Mouse (Mus musculus): Measurements from ENCODE around the gene Srf. TPM values are rescaled to one million over a fixed set of nuclear protein-coding genes. Genes with fewer than 3 reads are reported as not detected.

The Srf gene
- polyA plus RNA-seq, 1 experiment from 2014 or later = 6.5 TPM

- Histone ChIP-seq H3K4me2 (ENCODE audit: low read depth, low read length) (no peak overlapping the region), H3K36me3 (ENCODE audit: control insufficient read depth, insufficient read depth, low read length) (peaks cover 16% of the 10 kb centered on the region), H3K4me1 (replicated peaks; ENCODE audit: control insufficient read depth, insufficient read depth, low read length) (peaks cover 7% of the 10 kb centered on the region), H3K9me3 (ENCODE audit: control insufficient read depth, low read length) (no peaks in the 10 kb centered on the region), H3K27me3 (ENCODE audit: control insufficient read depth, insufficient read depth, low read depth, low read length) (no peaks in the 10 kb centered on the region), H3K27ac (ENCODE audit: low read length) (peak overlapping the region; percentile 40), H3K4me3 (ENCODE audit: low read length) (no peak overlapping the region), H3K9ac (ENCODE audit: low read length) (no peak overlapping the region)
- ATAC-seq (ENCODE audit: low read depth) = peak; percentile 53
- WGBS = 79% methylated on average over 4 of the region's 4 CpGs
These were observed 37.1 kb upstream of the Srf start for GRCm38 (mm10) chr17:46593124-46593523.

GRCm38 (mm10) chr17:46591406-46591805 lies 35.4 kb upstream of the Srf start:
- Histone ChIP-seq H3K4me3 (ENCODE audit: low read length) (no peak overlapping the region), H3K27me3 (ENCODE audit: control insufficient read depth, insufficient read depth, low read depth, low read length) (no peaks in the 10 kb centered on the region), H3K27ac (ENCODE audit: low read length) (peak overlapping the region; percentile 5; the same call in 1 of the 2 replicates), H3K36me3 (ENCODE audit: control insufficient read depth, insufficient read depth, low read length) (peaks cover 14% of the 10 kb centered on the region; the same call in 1 of the 2 replicates), H3K4me1 (replicated peaks; ENCODE audit: control insufficient read depth, insufficient read depth, low read length) (peaks cover 7% of the 10 kb centered on the region), H3K9me3 (ENCODE audit: control insufficient read depth, low read length) (no peaks in the 10 kb centered on the region), H3K9ac (ENCODE audit: low read length) (no peak overlapping the region), H3K4me2 (ENCODE audit: low read depth, low read length) (no peak overlapping the region)
- peak; percentile 44; the same call in 1 of the 2 replicates for ATAC-seq (ENCODE audit: low read depth)
- WGBS = 50% methylated on average over 19 of the region's 19 CpGs

- peaks cover 22% of the 10 kb centered on the region; the same call in 1 of the 2 replicates for H3K36me3 ChIP-seq (ENCODE audit: control insufficient read depth, insufficient read depth, low read length)
- no peaks in the 10 kb centered on the region for H3K27me3 ChIP-seq (ENCODE audit: control insufficient read depth, insufficient read depth, low read depth, low read length)
- H3K4me1 ChIP-seq (replicated peaks; ENCODE audit: control insufficient read depth, insufficient read depth, low read length) = peaks cover 7% of the 10 kb centered on the region
- H3K27ac ChIP-seq (ENCODE audit: low read length) = 0 out of 2 replicates have a peak overlapping the region, but pooled peaks have one; percentile 15
- H3K4me3 ChIP-seq (ENCODE audit: low read length) = no peak overlapping the region
- no peak overlapping the region for H3K4me2 ChIP-seq (ENCODE audit: low read depth, low read length)
- no peaks in the 10 kb centered on the region for H3K9me3 ChIP-seq (ENCODE audit: control insufficient read depth, low read length)
- WGBS = 63% methylated on average over 7 of the region's 7 CpGs
- H3K9ac ChIP-seq (ENCODE audit: low read length) = no peak overlapping the region
- ATAC-seq (ENCODE audit: low read depth) = no peak
These were observed 34.5 kb upstream of the Srf start for GRCm38 (mm10) chr17:46590439-46590838.

- H3K4me1 ChIP-seq (replicated peaks; ENCODE audit: control insufficient read depth, insufficient read depth, low read length) = peaks cover 7% of the 10 kb centered on the region
- H3K4me3 ChIP-seq (ENCODE audit: low read length) = no peak overlapping the region
- no peaks in the 10 kb centered on the region for H3K9me3 ChIP-seq (ENCODE audit: control insufficient read depth, low read length)
- 0 out of 2 replicates have a peak overlapping the region, but pooled peaks have one; percentile 15 for H3K27ac ChIP-seq (ENCODE audit: low read length)
- H3K4me2 ChIP-seq (ENCODE audit: low read depth, low read length) = no peak overlapping the region
- H3K9ac ChIP-seq (ENCODE audit: low read length) = no peak overlapping the region
- ATAC-seq (ENCODE audit: low read depth) = no peak
- no peaks in the 10 kb centered on the region for H3K27me3 ChIP-seq (ENCODE audit: control insufficient read depth, insufficient read depth, low read depth, low read length)
- peaks cover 24% of the 10 kb centered on the region for H3K36me3 ChIP-seq (ENCODE audit: control insufficient read depth, insufficient read depth, low read length)
- 86% methylated on average over 16 of the region's 16 CpGs for WGBS
These were observed 33.8 kb upstream of the Srf start for GRCm38 (mm10) chr17:46589635-46590314.

GRCm38 (mm10) chr17:46588913-46589312 lies 32.9 kb upstream of the Srf start:
- H3K9me3 ChIP-seq (ENCODE audit: control insufficient read depth, low read length) = no peaks in the 10 kb centered on the region
- H3K36me3 ChIP-seq (ENCODE audit: control insufficient read depth, insufficient read depth, low read length) = peaks cover 28% of the 10 kb centered on the region
- no peak overlapping the region for H3K4me3 ChIP-seq (ENCODE audit: low read length)
- ATAC-seq (ENCODE audit: low read depth) = no peak
- no peak overlapping the region for H3K4me2 ChIP-seq (ENCODE audit: low read depth, low read length)
- WGBS = 92% methylated on average over 6 of the region's 6 CpGs
- H3K9ac ChIP-seq (ENCODE audit: low read length) = no peak overlapping the region
- H3K27me3 ChIP-seq (ENCODE audit: control insufficient read depth, insufficient read depth, low read depth, low read length) = no peaks in the 10 kb centered on the region
- H3K27ac ChIP-seq (ENCODE audit: low read length) = no peak overlapping the region
- H3K4me1 ChIP-seq (replicated peaks; ENCODE audit: control insufficient read depth, insufficient read depth, low read length) = peaks cover 7% of the 10 kb centered on the region

GRCm38 (mm10) chr17:46588173-46588572 lies 32.2 kb upstream of the Srf start:
- no peaks in the 10 kb centered on the region for H3K9me3 ChIP-seq (ENCODE audit: control insufficient read depth, low read length)
- 79% methylated on average over 9 of the region's 9 CpGs for WGBS
- H3K27ac ChIP-seq (ENCODE audit: low read length) = no peak overlapping the region
- H3K9ac ChIP-seq (ENCODE audit: low read length) = no peak overlapping the region
- H3K27me3 ChIP-seq (ENCODE audit: control insufficient read depth, insufficient read depth, low read depth, low read length) = no peaks in the 10 kb centered on the region
- no peak overlapping the region for H3K4me2 ChIP-seq (ENCODE audit: low read depth, low read length)
- H3K36me3 ChIP-seq (ENCODE audit: control insufficient read depth, insufficient read depth, low read length) = peaks cover 28% of the 10 kb centered on the region
- no peak for ATAC-seq (ENCODE audit: low read depth)
- peaks cover 7% of the 10 kb centered on the region for H3K4me1 ChIP-seq (replicated peaks; ENCODE audit: control insufficient read depth, insufficient read depth, low read length)
- no peak overlapping the region for H3K4me3 ChIP-seq (ENCODE audit: low read length)

- peaks cover 39% of the 10 kb centered on the region for H3K36me3 ChIP-seq (ENCODE audit: control insufficient read depth, insufficient read depth, low read length)
- H3K4me1 ChIP-seq (replicated peaks; ENCODE audit: control insufficient read depth, insufficient read depth, low read length) = no peaks in the 10 kb centered on the region
- 89% methylated on average over 8 of the region's 8 CpGs for WGBS
- no peak overlapping the region for H3K4me3 ChIP-seq (ENCODE audit: low read length)
- no peaks in the 10 kb centered on the region for H3K27me3 ChIP-seq (ENCODE audit: control insufficient read depth, insufficient read depth, low read depth, low read length)
- H3K4me2 ChIP-seq (ENCODE audit: low read depth, low read length) = no peak overlapping the region
- H3K9me3 ChIP-seq (ENCODE audit: control insufficient read depth, low read length) = no peaks in the 10 kb centered on the region
- ATAC-seq (ENCODE audit: low read depth) = no peak
- H3K27ac ChIP-seq (ENCODE audit: low read length) = no peak overlapping the region
- H3K9ac ChIP-seq (ENCODE audit: low read length) = no peak overlapping the region
These were observed 30.4 kb upstream of the Srf start for GRCm38 (mm10) chr17:46586327-46586726.

- no peaks in the 10 kb centered on the region for H3K27me3 ChIP-seq (ENCODE audit: control insufficient read depth, insufficient read depth, low read depth, low read length)
- no peaks in the 10 kb centered on the region for H3K4me1 ChIP-seq (replicated peaks; ENCODE audit: control insufficient read depth, insufficient read depth, low read length)
- no peak overlapping the region for H3K4me3 ChIP-seq (ENCODE audit: low read length)
- peak; percentile 56; the same call in 1 of the 2 replicates for ATAC-seq (ENCODE audit: low read depth)
- H3K9me3 ChIP-seq (ENCODE audit: control insufficient read depth, low read length) = no peaks in the 10 kb centered on the region
- H3K9ac ChIP-seq (ENCODE audit: low read length) = no peak overlapping the region
- H3K27ac ChIP-seq (ENCODE audit: low read length) = no peak overlapping the region
- H3K4me2 ChIP-seq (ENCODE audit: low read depth, low read length) = no peak overlapping the region
- peaks cover 66% of the 10 kb centered on the region for H3K36me3 ChIP-seq (ENCODE audit: control insufficient read depth, insufficient read depth, low read length)
- 57% methylated on average over 5 of the region's 5 CpGs for WGBS
These were observed 22.7 kb upstream of the Srf start for GRCm38 (mm10) chr17:46578650-46579049.

- Histone ChIP-seq H3K9me3 (ENCODE audit: control insufficient read depth, low read length) (no peaks in the 10 kb centered on the region), H3K9ac (ENCODE audit: low read length) (no peak overlapping the region), H3K4me1 (replicated peaks; ENCODE audit: control insufficient read depth, insufficient read depth, low read length) (no peaks in the 10 kb centered on the region), H3K4me3 (ENCODE audit: low read length) (no peak overlapping the region), H3K4me2 (ENCODE audit: low read depth, low read length) (no peak overlapping the region), H3K27me3 (ENCODE audit: control insufficient read depth, insufficient read depth, low read depth, low read length) (no peaks in the 10 kb centered on the region), H3K27ac (ENCODE audit: low read length) (no peak overlapping the region), H3K36me3 (ENCODE audit: control insufficient read depth, insufficient read depth, low read length) (peaks cover 66% of the 10 kb centered on the region)
- 76% methylated on average over 13 of the region's 13 CpGs for WGBS
- ATAC-seq (ENCODE audit: low read depth) = no peak
These were observed 20.1 kb upstream of the Srf start for GRCm38 (mm10) chr17:46576070-46576469.
